Mouse (Mus musculus) MEL (cell line): Measurements from ENCODE around the gene Ywhah. TPM values are rescaled to one million over a fixed set of nuclear protein-coding genes. Genes with fewer than 3 reads are reported as not detected.

Experiments used
- DNase-seq: peaks from one replicate; pipeline ENCODE4 v3.0.0; 2011; ENCODE audit warnings: low read depth, low spot score
- H3K27ac ChIP-seq: 2 replicates; pipeline ENCODE4 v1.5.1; 2012; ENCODE audit warnings: low read depth, mild to moderate bottlenecking, control low read depth, low read length, moderate library complexity; ENCODE audit not compliant: control insufficient read depth
- H3K27me3 ChIP-seq, 2 experiments: fragments of 150-350 bp in 1 of 2; sonication (generic) in 1 of 2; 2 replicates each; pipeline ENCODE4 v1.6.1; 2012; ENCODE audit warnings: low read length in 2 of 2, mild to moderate bottlenecking in 2 of 2, improper control_type of control experiment in 1 of 2, moderate library complexity in 1 of 2; ENCODE audit not compliant: insufficient read depth in 2 of 2, control insufficient read depth in 1 of 2
- H3K36me3 ChIP-seq, 2 experiments: 2 replicates each; pipeline ENCODE4 v1.6.1; 2012 to 2014; ENCODE audit warnings: low read length in 2 of 2, improper control_type of control experiment in 1 of 2, inconsistent platforms in 1 of 2, mild to moderate bottlenecking in 1 of 2; ENCODE audit not compliant: insufficient read depth in 2 of 2, control insufficient read depth in 1 of 2
- H3K4me1 ChIP-seq, 2 experiments: fragments of 150-350 bp in 1 of 2; sonication (generic) in 1 of 2; 2 replicates each; pipeline ENCODE4 v1.6.1; 2012; ENCODE audit warnings: low read length in 2 of 2, improper control_type of control experiment in 1 of 2, mild to moderate bottlenecking in 1 of 2; ENCODE audit not compliant: insufficient read depth in 2 of 2, control insufficient read depth in 1 of 2
- H3K4me3 ChIP-seq, 2 experiments: fragments of 150-350 bp in 1 of 2; sonication (generic) in 1 of 2; 2 replicates each; pipeline ENCODE4 v1.5.1; 2012; ENCODE audit warnings: low read depth in 2 of 2, low read length in 2 of 2, mild to moderate bottlenecking in 2 of 2, moderate library complexity in 2 of 2, control low read depth in 1 of 2, improper control_type of control experiment in 1 of 2; ENCODE audit not compliant: control insufficient read depth in 1 of 2, insufficient read depth in 1 of 2
- H3K79me2 ChIP-seq: 2 replicates; pipeline ENCODE4 v1.6.1; 2012; ENCODE audit warnings: mild to moderate bottlenecking, low read length, moderate library complexity; ENCODE audit not compliant: control insufficient read depth, poor library complexity, insufficient read depth
- H3K9ac ChIP-seq: 2 replicates; pipeline ENCODE4 v1.6.1; 2012; ENCODE audit warnings: low read depth, mild to moderate bottlenecking, control low read depth, low read length, moderate library complexity; ENCODE audit not compliant: control insufficient read depth, poor library complexity, severe bottlenecking
- H3K9me3 ChIP-seq: fragments of 150-350 bp; sonication (generic); replicated peaks from 2 replicates; pipeline ENCODE4 v1.6.1; 2012; ENCODE audit warnings: mild to moderate bottlenecking, low read length, improper control_type of control experiment, moderate library complexity; ENCODE audit not compliant: insufficient read depth
- BHLHE40 ChIP-seq: IDR thresholded peaks from 2 replicates; pipeline ENCODE4 v1.6.1; 2012; ENCODE audit warnings: low read depth, mild to moderate bottlenecking, inconsistent platforms, low read length, improper control_type of control experiment, borderline replicate concordance
- CHD2 ChIP-seq: IDR thresholded peaks from 2 replicates; pipeline ENCODE4 v1.6.1; 2011; ENCODE audit warnings: low read length, improper control_type of control experiment
- CTCF ChIP-seq, 3 experiments: IDR thresholded peaks in 2 of 3; conservative IDR thresholded peaks in 1 of 3; 2 replicates each; pipeline ENCODE4 v1.5.1; 2011 to 2012; ENCODE audit warnings: low read length in 3 of 3, low read depth in 2 of 3, mild to moderate bottlenecking in 2 of 3, improper control_type of control experiment in 1 of 3, inconsistent platforms in 1 of 3, mixed read lengths in 1 of 3, moderate library complexity in 1 of 3; ENCODE audit not compliant: control insufficient read depth in 1 of 3, insufficient read depth in 1 of 3, poor library complexity in 1 of 3, severe bottlenecking in 1 of 3
- E2F4 ChIP-seq: IDR thresholded peaks from 2 replicates; pipeline ENCODE4 v1.6.1; 2011; ENCODE audit warnings: low read depth, low read length, improper control_type of control experiment, borderline replicate concordance
- ELF1 ChIP-seq: IDR thresholded peaks from 2 replicates; pipeline ENCODE4 v1.6.1; 2014; ENCODE audit warnings: low read depth, mild to moderate bottlenecking, inconsistent platforms, low read length, improper control_type of control experiment, moderate library complexity
- EP300 ChIP-seq, 2 experiments: IDR thresholded peaks; 2 replicates each; pipeline ENCODE4 v1.6.1; 2011; ENCODE audit warnings: improper control_type of control experiment in 2 of 2, low read length in 2 of 2, low read depth in 1 of 2, mild to moderate bottlenecking in 1 of 2
- ETS1 ChIP-seq: IDR thresholded peaks from 2 replicates; pipeline ENCODE4 v1.6.1; 2012; ENCODE audit warnings: low read depth, mild to moderate bottlenecking, inconsistent platforms, low read length, improper control_type of control experiment, moderate library complexity
- GABPA ChIP-seq: IDR thresholded peaks from 2 replicates; pipeline ENCODE4 v1.6.1; 2012; ENCODE audit warnings: low read depth, mild to moderate bottlenecking, inconsistent platforms, low read length, improper control_type of control experiment, moderate library complexity
- GATA1 ChIP-seq: IDR thresholded peaks from 2 replicates; pipeline ENCODE4 v1.6.1; 2011; ENCODE audit warnings: low read depth, low read length, improper control_type of control experiment
- HCFC1 ChIP-seq: IDR thresholded peaks from 2 replicates; pipeline ENCODE4 v1.6.1; 2012; ENCODE audit warnings: low read depth, mild to moderate bottlenecking, inconsistent platforms, low read length, improper control_type of control experiment, moderate library complexity
- JUND ChIP-seq: IDR thresholded peaks from 2 replicates; pipeline ENCODE4 v1.6.1; 2011; ENCODE audit warnings: low read depth, mild to moderate bottlenecking, improper control_type of control experiment, low read length
- KAT2A ChIP-seq: conservative IDR thresholded peaks from 2 replicates; pipeline ENCODE4 v1.6.1; 2012; ENCODE audit warnings: low read depth, low read length, improper control_type of control experiment, inconsistent platforms
- MAFK ChIP-seq: IDR thresholded peaks from 2 replicates; pipeline ENCODE4 v1.6.1; 2011; ENCODE audit warnings: low read depth, mild to moderate bottlenecking, low read length, improper control_type of control experiment, borderline replicate concordance
- MAX ChIP-seq: IDR thresholded peaks from 2 replicates; pipeline ENCODE4 v1.6.1; 2011; ENCODE audit warnings: low read length, improper control_type of control experiment
- MAZ ChIP-seq: IDR thresholded peaks from 2 replicates; pipeline ENCODE4 v1.6.1; 2012; ENCODE audit warnings: low read depth, mild to moderate bottlenecking, inconsistent platforms, low read length, improper control_type of control experiment
- MEF2A ChIP-seq: IDR thresholded peaks from 2 replicates; pipeline ENCODE4 v1.6.1; 2014; ENCODE audit warnings: low read depth, mild to moderate bottlenecking, inconsistent platforms, low read length, improper control_type of control experiment; ENCODE audit not compliant: poor library complexity, insufficient replicate concordance, severe bottlenecking; ENCODE audit errors: extremely low read depth
- MXI1 ChIP-seq: IDR thresholded peaks from 2 replicates; pipeline ENCODE4 v1.6.1; 2011; ENCODE audit warnings: mild to moderate bottlenecking, low read depth, low read length, improper control_type of control experiment
- MYC ChIP-seq: IDR thresholded peaks from 2 replicates; pipeline ENCODE4 v1.6.1; 2011; ENCODE audit warnings: low read depth, mild to moderate bottlenecking, low read length, improper control_type of control experiment, moderate library complexity
- NELFE ChIP-seq: IDR thresholded peaks from 2 replicates; pipeline ENCODE4 v1.6.1; 2011; ENCODE audit warnings: low read depth, low read length, improper control_type of control experiment
- NRF1 ChIP-seq: IDR thresholded peaks from 2 replicates; pipeline ENCODE4 v1.6.1; 2014; ENCODE audit warnings: low read depth, mild to moderate bottlenecking, inconsistent platforms, low read length, improper control_type of control experiment, moderate library complexity; ENCODE audit not compliant: poor library complexity, insufficient read depth, severe bottlenecking
- POLR2A ChIP-seq, 2 experiments: IDR thresholded peaks; 2 replicates each; pipeline ENCODE4 v1.6.1; 2011 to 2012; ENCODE audit warnings: low read length in 2 of 2, mild to moderate bottlenecking in 2 of 2, control low read depth in 1 of 2, improper control_type of control experiment in 1 of 2, low read depth in 1 of 2, moderate library complexity in 1 of 2; ENCODE audit not compliant: control insufficient read depth in 1 of 2, insufficient read depth in 1 of 2, poor library complexity in 1 of 2
- POLR2AphosphoS2 ChIP-seq: IDR thresholded peaks from 2 replicates; pipeline ENCODE4 v1.6.1; 2011; ENCODE audit warnings: low read length, improper control_type of control experiment
- POLR2AphosphoS5 ChIP-seq: IDR thresholded peaks from 2 replicates; pipeline ENCODE4 v1.6.1; 2012; ENCODE audit warnings: low read depth, borderline replicate concordance, mild to moderate bottlenecking, inconsistent platforms, low read length, moderate library complexity, mixed read lengths
- RCOR1 ChIP-seq: IDR thresholded peaks from 2 replicates; pipeline ENCODE4 v1.6.1; 2012; ENCODE audit warnings: low read depth, mild to moderate bottlenecking, inconsistent platforms, low read length, improper control_type of control experiment
- TAL1 ChIP-seq: IDR thresholded peaks from 2 replicates; pipeline ENCODE4 v1.6.1; 2012; ENCODE audit warnings: mild to moderate bottlenecking, inconsistent platforms, low read length, moderate library complexity, mixed read lengths
- TCF12 ChIP-seq: IDR thresholded peaks from 2 replicates; pipeline ENCODE4 v1.6.1; 2014; ENCODE audit warnings: low read depth, mild to moderate bottlenecking, inconsistent platforms, low read length, improper control_type of control experiment, moderate library complexity
- UBTF ChIP-seq: IDR thresholded peaks from 2 replicates; pipeline ENCODE4 v1.6.1; 2012; ENCODE audit warnings: low read depth, mild to moderate bottlenecking, inconsistent platforms, low read length, improper control_type of control experiment, moderate library complexity, borderline replicate concordance; ENCODE audit not compliant: insufficient read depth
- USF1 ChIP-seq: IDR thresholded peaks from 2 replicates; pipeline ENCODE4 v1.6.1; 2014; ENCODE audit warnings: low read depth, mild to moderate bottlenecking, inconsistent platforms, low read length, improper control_type of control experiment, moderate library complexity
- USF2 ChIP-seq, 2 experiments: IDR thresholded peaks; 2 replicates each; pipeline ENCODE4 v1.6.1; 2011 to 2012; ENCODE audit warnings: improper control_type of control experiment in 2 of 2, low read length in 2 of 2, borderline replicate concordance in 1 of 2, inconsistent platforms in 1 of 2, low read depth in 1 of 2, mild to moderate bottlenecking in 1 of 2; ENCODE audit not compliant: insufficient read depth in 1 of 2
- ZC3H11A ChIP-seq: IDR thresholded peaks from 2 replicates; pipeline ENCODE4 v1.6.1; 2012; ENCODE audit warnings: low read depth, mild to moderate bottlenecking, inconsistent platforms, low read length, improper control_type of control experiment
- ZKSCAN1 ChIP-seq: IDR thresholded peaks from 2 replicates; pipeline ENCODE4 v1.6.1; 2012; ENCODE audit warnings: low read depth, mild to moderate bottlenecking, inconsistent platforms, low read length, improper control_type of control experiment, moderate library complexity
- ZMIZ1 ChIP-seq: IDR thresholded peaks from 2 replicates; pipeline ENCODE4 v1.6.1; 2012; ENCODE audit warnings: low read depth, mild to moderate bottlenecking, inconsistent platforms, low read length, improper control_type of control experiment, moderate library complexity
- ZNF384 ChIP-seq: IDR thresholded peaks from 2 replicates; pipeline ENCODE4 v1.6.1; 2012; ENCODE audit warnings: low read depth, mild to moderate bottlenecking, inconsistent platforms, low read length, improper control_type of control experiment
- polyA plus RNA-seq, 2 experiments: library from polyadenylated mRNA; stranded (reverse) in 1 of 2; unstranded in 1 of 2; fragments of >175 nt in 1 of 2; fragments of >200 nt in 1 of 2; gene quantifications; 2 replicates each; pipeline versions ENCODE4 v1.2.1 to v1.2.4; 2012; ENCODE audit warnings: low replicate concordance in 2 of 2, low read depth in 1 of 2; ENCODE audit not compliant: insufficient read length in 2 of 2, insufficient read depth in 1 of 2, missing spikeins in 1 of 2
- total RNA-seq: library from RNA; depleted of rRNA; stranded (reverse); fragments of 300-350 nt; gene quantifications from 2 replicates; pipeline ENCODE4 v1.2.3, GENCODE M21; 2012; rRNA removed

Gene Ywhah
- total RNA-seq = 80.0 and 91.5 TPM in 2 replicates
- 100 to 1,000 TPM in 1 of 2 experiments, not detected in 1; 312 TPM for polyA plus RNA-seq

DNA sequence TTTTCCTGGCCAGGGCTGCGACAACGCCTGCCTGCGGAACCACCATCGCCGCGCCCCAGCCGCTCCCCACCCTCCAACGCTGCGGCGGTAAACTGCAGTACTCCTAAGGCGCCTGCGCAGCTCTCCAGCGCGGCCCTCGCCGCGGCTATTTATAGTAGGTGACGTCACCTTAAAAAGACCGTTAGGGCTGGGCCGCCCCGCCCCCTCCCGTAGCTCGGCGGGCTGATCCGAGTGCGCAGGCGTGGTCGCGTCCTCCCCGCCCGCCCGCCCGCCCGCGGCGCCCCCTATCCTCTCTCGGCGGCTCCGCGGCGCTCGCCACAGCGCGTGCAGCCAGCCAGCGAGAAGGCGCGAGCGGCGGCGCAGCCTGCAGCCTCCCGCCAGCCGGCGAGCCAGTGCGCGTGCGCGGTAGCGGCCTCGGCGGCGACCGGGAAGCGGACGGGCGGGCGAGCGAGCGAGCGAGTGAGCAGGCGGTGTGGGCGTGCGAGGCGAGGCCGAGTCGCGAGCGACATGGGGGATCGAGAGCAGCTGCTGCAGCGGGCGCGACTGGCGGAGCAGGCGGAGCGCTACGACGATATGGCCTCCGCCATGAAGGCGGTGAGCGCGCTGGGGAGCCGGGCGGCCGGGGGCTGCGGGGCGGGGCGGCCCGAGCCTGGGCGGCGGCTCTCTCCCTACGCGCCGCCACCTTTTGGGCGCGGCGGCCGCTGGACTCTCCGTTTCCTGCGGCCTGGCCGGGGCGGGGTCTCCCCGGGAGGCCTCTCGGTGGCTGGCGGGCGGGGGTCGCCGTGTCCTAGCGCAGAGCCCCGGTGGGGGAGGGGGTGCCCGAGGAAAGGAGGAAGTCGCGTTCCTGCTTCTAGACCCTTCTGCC is at the start of gene Ywhah:
Ywhah (plus strand) TSS at position 256 of the 865 bp plus-strand sequence.
- DNase-seq = peak; percentile 98
- H3K9ac ChIP-seq = peak within 1 kb of the TSS; percentile 95
- H3K36me3 ChIP-seq = peaks cover 7 to 50% of the 10 kb centered on the region in 2 experiments
- H3K4me1 ChIP-seq = peaks cover 32 to 48% of the 10 kb centered on the region in 2 experiments
- no peaks in the 10 kb centered on the region for H3K9me3 ChIP-seq
- H3K27ac ChIP-seq = peak within 1 kb of the TSS; percentile 97
- peak within 1 kb of the TSS; percentile 91 to 93 for H3K4me3 ChIP-seq
- H3K79me2 ChIP-seq = peaks cover 45% of the 10 kb centered on the region
- no peaks in the 10 kb centered on the region for H3K27me3 ChIP-seq
- TF ChIP-seq MAZ (peak; percentile 95), CTCF (IDR thresholded peaks at IDR 0.05 in 2 of 3, conservative IDR thresholded peaks at IDR 0.05 in 1 of 3; ENCODE audit: control insufficient read depth in 1 of 3, insufficient read depth in 1 of 3, low read depth in 2 of 3, low read length in 3 of 3, poor library complexity in 1 of 3, severe bottlenecking in 1 of 3) (peak in 2 of 3 experiments; percentile 15 to 66; a peak in 3 of 6 replicates), UBTF (0 out of 2 replicates have a peak, but pooled peaks have one; percentile 67), ZKSCAN1 (no peak), HCFC1 (peak; percentile 59), GATA1 (no peak), JUND (0 out of 2 replicates have a peak, but pooled peaks have one; percentile 35), POLR2AphosphoS5 (0 out of 2 replicates have a peak, but pooled peaks have one; percentile 42), TCF12 (peak; percentile 51; the same call in 1 of the 2 replicates), ZMIZ1 (peak; percentile 82), EP300 (IDR thresholded peaks at IDR 0.05; ENCODE audit: low read depth in 1 of 2, low read length in 2 of 2) (peak in 1 of 2 experiments; percentile 83; a peak in 2 of 4 replicates), CHD2 (no peak), ZNF384 (no peak), ZC3H11A (no peak), ELF1 (no peak; the same call in 1 of the 2 replicates), GABPA (no peak), MAFK (no peak), USF1 (no peak), USF2 (IDR thresholded peaks at IDR 0.05; ENCODE audit: borderline replicate concordance in 1 of 2, insufficient read depth in 1 of 2, low read depth in 1 of 2, low read length in 2 of 2) (no peak), NELFE (peak; percentile 84), POLR2AphosphoS2 (peak; percentile 73; the same call in 1 of the 2 replicates), MAX (0 out of 2 replicates have a peak, but pooled peaks have one; percentile 20), MXI1 (peak; percentile 82), MEF2A (peak; percentile 100), BHLHE40 (0 out of 2 replicates have a peak, but pooled peaks have one; percentile 35), TAL1 (no peak), MYC (no peak), ETS1 (peak; percentile 93), NRF1 (peak; percentile 83), E2F4 (no peak), RCOR1 (no peak), POLR2A (IDR thresholded peaks at IDR 0.05; ENCODE audit: control insufficient read depth in 1 of 2, insufficient read depth in 1 of 2, low read depth in 1 of 2, low read length in 2 of 2, poor library complexity in 1 of 2) (peak; percentile 76 to 93), KAT2A (no peak)
